Mouse (Mus musculus) brain, adult 10 weeks (tissue): ENCODE results near the gene Chit1. TPM values are rescaled to one million over a fixed set of nuclear protein-coding genes. Genes with fewer than 3 reads are reported as not detected.

Source experiments
- polyA plus RNA-seq: library from polyadenylated mRNA; stranded (reverse); fragments of 350-450 nt; fragmentation: Illumina TruSeq; extraction: RNeasy Lipid Tissue Mini Kit (QIAGEN cat#74804); gene quantifications from one replicate; pipeline ENCODE4 v1.2.3, GENCODE M21; 2015; ENCODE audit warnings: low read depth, low replicate concordance

Chit1 gene
- polyA plus RNA-seq = not detected

GRCm38 (mm10) chr1:134110979-134111378, at the start of gene Chit1:
Chit1 (plus strand) TSS chr1:134111242.

GRCm38 (mm10) chr1:134078802-134079476, 32.1 kb upstream of the Chit1 start, which contains the start of gene Btg2:
Btg2 (minus strand) TSS chr1:134079120.

GRCm38 (mm10) chr1:134182025-134182424, 71.0 kb downstream of the Chit1 start, which contains the start of gene Chil1:
Chil1 (plus strand) TSS chr1:134182176.

DNA sequence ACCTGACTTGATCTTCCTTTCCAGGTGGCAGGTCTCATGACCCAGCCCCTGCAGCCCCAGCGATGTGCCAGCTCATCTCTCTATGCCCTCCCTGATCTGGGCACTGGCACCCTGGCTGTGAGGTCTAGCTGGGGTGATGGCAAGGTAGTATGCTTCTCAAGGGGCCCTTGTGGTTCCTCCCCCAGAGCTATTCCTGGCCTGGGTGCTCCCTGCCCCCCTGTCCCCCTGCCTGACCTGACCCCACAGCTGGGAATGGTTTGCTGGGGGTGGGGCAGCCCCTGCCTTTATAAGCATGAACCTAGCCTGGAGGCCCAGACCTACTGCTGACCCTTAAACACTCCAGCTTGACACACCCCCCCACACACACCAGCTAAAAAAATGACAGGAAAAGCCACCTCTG, 82.1 kb downstream of the Chit1 start, which contains the start of gene Mybph:
Gene Mybph, plus strand, starts transcription at position 323 of the 400 bp plus-strand sequence.

Other genes starting within 250 kb of the Chit1 start
- gene Optc, start 203.2 kb upstream of the Chit1 start, polyA plus RNA-seq = 0.52 TPM
- 14.5 TPM for gene Prelp, start 189.8 kb upstream of the Chit1 start, polyA plus RNA-seq
- gene Fmod, start 74.0 kb upstream of the Chit1 start, polyA plus RNA-seq = 10.9 TPM
- 13.8 TPM for gene Btg2, start 32.1 kb upstream of the Chit1 start, polyA plus RNA-seq
- gene Chil1, start 70.9 kb downstream of the Chit1 start, polyA plus RNA-seq = 19.5 TPM
- not detected for gene Mybph, start 82.2 kb downstream of the Chit1 start, polyA plus RNA-seq
- gene Adora1, start 124.2 kb downstream of the Chit1 start, polyA plus RNA-seq = 133 TPM
- gene Myog, start 178.7 kb downstream of the Chit1 start, polyA plus RNA-seq = not detected
- gene Ppfia4, start 221.7 kb downstream of the Chit1 start, polyA plus RNA-seq = 32.8 TPM